Mouse (Mus musculus) urinary bladder, adult 2 months (tissue): ENCODE results near the gene Olfr292. TPM values are rescaled to one million over a fixed set of nuclear protein-coding genes. Genes with fewer than 3 reads are reported as not detected.

ENCODE experiments used
- DNase-seq: peaks from one replicate; pipeline ENCODE4 v3.0.0; 2022; ENCODE audit warnings: low spot score
- polyA plus RNA-seq: library from polyadenylated mRNA; depleted of rRNA; stranded (reverse); fragments of >200 nt; gene quantifications from 2 replicates; pipeline ENCODE4 v1.2.3, GENCODE M21; 2012; rRNA removed

Gene Olfr292
- not detected in 2 replicates for polyA plus RNA-seq

- no peak for DNase-seq
Observed at GRCm38 (mm10) chr7:86688030-86688429, at the start of gene Olfr292. TSS of gene Olfr292 (plus strand) at chr7:86688330.

- no peak for DNase-seq
Observed at GRCm38 (mm10) chr7:86648761-86649160, 39.4 kb upstream of the Olfr292 start, which contains the start of gene Olfr293. TSS of gene Olfr293 (plus strand) at chr7:86649061.

GRCm38 (mm10) chr7:86725013-86725412, 36.9 kb downstream of the Olfr292 start:
- no peak for DNase-seq

Other genes starting within 250 kb of the Olfr292 start
- gene Olfr299, start 228.4 kb upstream of the Olfr292 start, polyA plus RNA-seq, result not detected in 2 replicates
- gene Olfr298, start 195.8 kb upstream of the Olfr292 start, polyA plus RNA-seq, result not detected in 2 replicates
- not detected in 2 replicates for gene Olfr297, start 168.4 kb upstream of the Olfr292 start, polyA plus RNA-seq
- gene Olfr295, start 104.5 kb upstream of the Olfr292 start, polyA plus RNA-seq, result not detected in 2 replicates
- not detected in 2 replicates for gene Olfr294, start 71.7 kb upstream of the Olfr292 start, polyA plus RNA-seq
- gene Olfr293, start 39.3 kb upstream of the Olfr292 start, polyA plus RNA-seq, result not detected in 2 replicates
- gene Folh1, start 87.6 kb downstream of the Olfr292 start, polyA plus RNA-seq, result 0.11 and 0.21 TPM in 2 replicates
- gene Vmn2r77, start 106.7 kb downstream of the Olfr292 start, polyA plus RNA-seq, result not detected in 2 replicates
- not detected in 2 replicates for gene Vmn2r78, start 226.8 kb downstream of the Olfr292 start, polyA plus RNA-seq